9 mouse cellular contexts compared by ENCODE assay signal in the genomic region with DNA sequence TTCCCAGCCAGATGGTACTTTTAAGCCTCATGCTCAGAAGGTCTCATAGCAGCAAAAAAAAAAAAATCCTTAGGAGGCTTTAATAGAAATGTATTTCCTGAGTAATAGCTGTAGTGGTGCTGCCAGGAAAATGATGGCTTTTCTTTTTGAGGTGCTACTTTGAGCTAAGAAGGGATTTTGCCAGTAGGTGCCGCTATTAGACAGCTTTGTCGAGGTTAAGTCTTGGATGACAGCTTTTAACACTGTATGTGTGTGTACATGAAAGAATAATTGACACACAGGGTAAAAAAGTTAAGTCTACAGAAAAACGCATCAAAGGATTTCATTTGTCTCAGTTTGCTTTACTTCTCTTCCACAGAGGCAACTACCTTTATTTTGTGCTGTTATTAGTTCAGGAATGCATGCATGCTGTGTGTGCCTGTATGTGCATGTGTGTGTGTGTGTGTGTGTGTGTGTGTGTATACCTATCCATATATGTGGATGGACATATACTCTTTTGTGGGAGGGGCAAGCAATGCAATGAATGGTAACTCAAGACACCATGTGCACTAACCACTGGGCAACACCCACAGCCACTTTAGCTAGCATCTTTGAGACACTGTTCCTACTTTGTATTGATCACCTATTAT. TPM values are rescaled to one million over a fixed set of nuclear protein-coding genes. Genes with fewer than 3 reads are reported as not detected.
DNase-seq lines count a peak whose midpoint lies in the region; ATAC-seq and TF ChIP-seq lines count a peak whose summit lies in the region.
"Had no signal": no experiment of that assay in that cellular context is flagged by ENCODE, and none has a peak within 500 bp of the region (broad histone marks: within the 10 kb centered on the region; RNA-seq: fewer than 3 reads in every experiment).

No protein-coding gene starts in this region.

- H3K9ac ChIP-seq in heart, postnatal 0 days (replicated peaks; ENCODE audit: low read depth, low read length) = no peak overlapping the region
- no peak overlapping the region for H3K9ac ChIP-seq in heart, embryonic 12.5 days

- H3K4me3 ChIP-seq in heart, postnatal 0 days (ENCODE audit: low read depth, low read length) = no peak overlapping the region
- H3K4me3 ChIP-seq in heart, embryonic 12.5 days = no peak overlapping the region

- WGBS in heart, postnatal 0 days = 33% methylated on average over 3 of the region's 3 CpGs
- 25% methylated on average over 3 of the region's 3 CpGs for WGBS in heart, embryonic 12.5 days

- peak; percentile 27 for DNase-seq in heart, postnatal 0 days (ENCODE audit: low spot score)
- peak; percentile 25 for DNase-seq in CD4-positive helper T cell, adult 2 months (ENCODE audit: low read depth, low spot score)
- DNase-seq in brain, embryonic 18.5 days (ENCODE audit: low read depth, low spot score) = peak; percentile 43
- peak; percentile 11 to 68 for DNase-seq in frontal cortex, adult 2 months (ENCODE audit: extremely low spot score in 1 of 2, low spot score in 1 of 2)
- peak; percentile 46 to 65 for DNase-seq in left cerebral cortex, postnatal 25 days (ENCODE audit: low spot score in 2 of 2)
- peak; percentile 59 to 63 for DNase-seq in right cerebral cortex, adult 2 months (ENCODE audit: low spot score in 2 of 2)

- no peaks in the 10 kb centered on the region for H3K9me3 ChIP-seq in heart, postnatal 0 days (replicated peaks; ENCODE audit: control insufficient read depth, low read length)
- H3K9me3 ChIP-seq in heart, embryonic 12.5 days (replicated peaks) = no peaks in the 10 kb centered on the region

- no peaks in the 10 kb centered on the region for H3K27me3 ChIP-seq in heart, postnatal 0 days (ENCODE audit: control insufficient read depth, insufficient read depth, low read length)
- H3K27me3 ChIP-seq in heart, embryonic 12.5 days (replicated peaks) = no peaks in the 10 kb centered on the region

- H3K27ac ChIP-seq in heart, postnatal 0 days (ENCODE audit: low read depth) = no peak overlapping the region
- H3K27ac ChIP-seq in heart, embryonic 12.5 days (ENCODE audit: poor library complexity, severe bottlenecking) = no peak overlapping the region

- no peaks in the 10 kb centered on the region for H3K4me1 ChIP-seq in heart, postnatal 0 days (ENCODE audit: control insufficient read depth, insufficient read depth)
- no peaks in the 10 kb centered on the region for H3K4me1 ChIP-seq in heart, embryonic 12.5 days (replicated peaks)

- peak; percentile 60 for TF ChIP-seq CTCF in heart, postnatal 0 days (IDR thresholded peaks at IDR 0.05; ENCODE audit: low read depth)

- intact Hi-C loops in left cerebral cortex, postnatal 25 days (cut with DNase I) = loop anchor here (2.0 to 10.0 kb wide), 3 partner anchors 862 to 1115 kb away; no protein-coding TSS in a partner anchor

- no peak for ATAC-seq in heart, postnatal 0 days (ENCODE audit: insufficient read depth, low read depth)
- ATAC-seq in heart, embryonic 12.5 days (ENCODE audit: insufficient number of reproducible peaks, low FRiP score) = no peak
- ATAC-seq in erythroblast, adult 5-6 weeks (replicated peaks; ENCODE audit: low FRiP score, poor library complexity, severe bottlenecking) = no peak

- no peaks in the 10 kb centered on the region for H3K36me3 ChIP-seq in heart, postnatal 0 days (replicated peaks; ENCODE audit: control insufficient read depth, insufficient read depth, low read length)
- H3K36me3 ChIP-seq in heart, embryonic 12.5 days = no peaks in the 10 kb centered on the region

- H3K4me2 ChIP-seq in heart, postnatal 0 days (ENCODE audit: low read depth, low read length) = no peak overlapping the region
- H3K4me2 ChIP-seq in heart, embryonic 12.5 days = no peak overlapping the region

- TF ChIP-seq EP300 in heart, postnatal 0 days (IDR thresholded peaks at IDR 0.05; ENCODE audit: low read depth) = no peak

RNA-seq across cellular contexts. Expression of gene S100g, which starts 14.5 kb away (rescaled TPM):
- total RNA-seq in heart, postnatal 0 days (2014; rRNA removed; ENCODE audit: low replicate concordance) = not detected in 2 replicates
- 0.36 TPM in 1 of 2 replicates, not detected in the other for polyA plus RNA-seq in heart, postnatal 0 days (2015; fragmentation: Nextera tagmentation; extraction: Ambion mirVana)
- polyA plus RNA-seq in heart, embryonic 12.5 days (2016; fragmentation: Nextera tagmentation; extraction: Ambion mirVana) = 0.91 and 1.4 TPM in 2 replicates
- 0.60 and 1.6 TPM in 2 replicates for polyA plus RNA-seq in frontal cortex, adult 2 months (2012; rRNA removed)
- total RNA-seq in left cerebral cortex, postnatal 25 days (2021) = not detected
- not detected in 2 replicates for total RNA-seq in erythroblast, adult 5-6 weeks (2015; ENCODE audit: low replicate concordance)
- total RNA-seq in erythroblast, adult 5-6 weeks (2017; ENCODE audit: low replicate concordance) = not detected in 2 replicates
- total RNA-seq: left cerebral cortex, postnatal 36 days had no signal

RNA-seq across cellular contexts. Expression of gene Ctps2, which starts 48.9 kb away (rescaled TPM):
- total RNA-seq in heart, postnatal 0 days (2014; rRNA removed; ENCODE audit: low replicate concordance) = 14.3 and 30.9 TPM in 2 replicates
- polyA plus RNA-seq in heart, postnatal 0 days (2015; fragmentation: Nextera tagmentation; extraction: Ambion mirVana) = 29.8 and 30.4 TPM in 2 replicates
- polyA plus RNA-seq in heart, embryonic 12.5 days (2016; fragmentation: Nextera tagmentation; extraction: Ambion mirVana) = 59.7 and 60.3 TPM in 2 replicates
- 69.4 and 86.7 TPM in 2 replicates for polyA plus RNA-seq in frontal cortex, adult 2 months (2012; rRNA removed)
- total RNA-seq in left cerebral cortex, postnatal 25 days (2021) = 10 to 100 TPM; 47.1 to 57.5 TPM
- 11.7 and 27.4 TPM in 2 replicates for total RNA-seq in erythroblast, adult 5-6 weeks (2015; ENCODE audit: low replicate concordance)
- total RNA-seq in erythroblast, adult 5-6 weeks (2017; ENCODE audit: low replicate concordance) = 12.4 and 12.7 TPM in 2 replicates
